Mouse (Mus musculus): Measurements from ENCODE around the gene Eid2. TPM values are rescaled to one million over a fixed set of nuclear protein-coding genes. Genes with fewer than 3 reads are reported as not detected.
A peak's percentile ranks its signal among the peaks of the same experiment; 100 is the strongest.

The Eid2 gene
- polyA plus RNA-seq, 1 experiment from 2014 or later = 4.8 TPM

DNA sequence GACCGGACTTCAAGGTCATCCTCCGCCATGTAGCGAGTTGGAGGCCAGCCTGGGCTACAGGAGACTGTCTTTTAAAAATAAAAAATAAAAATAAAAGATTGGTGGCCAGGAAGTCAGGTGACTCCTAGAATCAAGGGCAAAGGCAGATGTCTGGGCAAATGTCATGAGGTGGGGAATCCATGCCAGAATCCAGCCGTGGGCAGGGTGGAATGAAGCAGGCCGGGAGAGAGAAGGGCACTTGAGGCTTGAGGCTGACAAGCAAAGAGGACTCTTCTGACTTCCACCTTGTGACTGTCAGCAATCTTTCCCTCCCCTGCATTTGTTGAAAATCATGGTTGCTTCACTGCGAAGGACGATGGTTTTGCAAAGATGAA, 10.6 kb downstream of the Eid2 start:
- H3K4me1 ChIP-seq (replicated peaks; ENCODE audit: control insufficient read depth, insufficient read depth) = 0 out of 2 replicates have a peak, but pooled peaks cover 2% of the 10 kb centered on the region
- H3K9me3 ChIP-seq (ENCODE audit: control insufficient read depth, low read length) = no peaks in the 10 kb centered on the region
- H3K27me3 ChIP-seq (ENCODE audit: control insufficient read depth, insufficient read depth, low read length) = no peaks in the 10 kb centered on the region
- peak overlapping the region; percentile 93 for H3K4me2 ChIP-seq (replicated peaks; ENCODE audit: low read depth)
- H3K4me3 ChIP-seq (ENCODE audit: low read depth, low read length) = peak overlapping the region; percentile 68
- H3K27ac ChIP-seq (replicated peaks) = peak overlapping the region; percentile 84; the same call in 1 of the 2 replicates
- WGBS = 80% methylated on average over 7 of the region's 7 CpGs
- ATAC-seq (ENCODE audit: low FRiP score, low TSS enrichment) = no peak
- H3K36me3 ChIP-seq (ENCODE audit: control insufficient read depth, insufficient read depth, low read length) = no peaks in the 10 kb centered on the region
- TF ChIP-seq EP300 (optimal IDR thresholded peaks at IDR 0.05) (no peak), CTCF (IDR thresholded peaks at IDR 0.05; ENCODE audit: low read depth) (no peak)
- no peak for DNase-seq (ENCODE audit: low spot score)
- peak overlapping the region; percentile 82 for H3K9ac ChIP-seq (ENCODE audit: low read length)

GRCm38 (mm10) chr7:28280630-28281029, 12.9 kb downstream of the Eid2 start:
- Histone ChIP-seq H3K4me2 (replicated peaks; ENCODE audit: low read depth) (no peak overlapping the region), H3K36me3 (ENCODE audit: control insufficient read depth, insufficient read depth, low read length) (no peaks in the 10 kb centered on the region), H3K9me3 (ENCODE audit: control insufficient read depth, low read length) (no peaks in the 10 kb centered on the region), H3K27ac (replicated peaks) (no peak overlapping the region), H3K9ac (ENCODE audit: low read length) (no peak overlapping the region), H3K27me3 (ENCODE audit: control insufficient read depth, insufficient read depth, low read length) (no peaks in the 10 kb centered on the region), H3K4me3 (ENCODE audit: low read depth, low read length) (no peak overlapping the region), H3K4me1 (replicated peaks; ENCODE audit: control insufficient read depth, insufficient read depth) (0 out of 2 replicates have a peak, but pooled peaks cover 2% of the 10 kb centered on the region)
- 68% methylated on average over 7 of the region's 7 CpGs for WGBS
- DNase-seq (ENCODE audit: low spot score) (no peak), ATAC-seq (ENCODE audit: low FRiP score, low TSS enrichment) (no peak)
- TF ChIP-seq CTCF (IDR thresholded peaks at IDR 0.05; ENCODE audit: low read depth) (no peak), EP300 (optimal IDR thresholded peaks at IDR 0.05) (no peak)

DNA sequence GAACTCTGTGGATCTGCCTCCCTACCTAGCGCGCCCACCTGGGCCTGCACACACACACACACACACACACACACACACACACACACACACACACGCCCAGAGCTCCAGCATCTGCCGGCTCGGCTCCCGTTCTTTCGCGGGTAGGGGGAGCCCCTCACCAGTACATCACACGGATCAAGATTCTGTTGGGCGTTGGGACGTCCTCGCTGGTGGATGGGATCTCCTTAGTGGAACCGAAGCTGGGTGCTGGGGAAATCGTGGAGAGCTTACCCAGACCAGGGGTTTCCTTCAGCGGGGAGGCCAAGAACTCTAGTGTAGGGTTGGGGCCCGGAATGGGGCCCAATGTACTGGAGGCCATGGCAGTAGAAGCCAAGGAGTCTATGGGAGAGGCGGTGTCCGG, 22.5 kb downstream of the Eid2 start:
- H3K9ac ChIP-seq (ENCODE audit: low read length) = peak overlapping the region; percentile 50; the same call in 1 of the 2 replicates
- no peak for DNase-seq (ENCODE audit: low spot score)
- peak; percentile 22; the same call in 1 of the 2 replicates for ATAC-seq (ENCODE audit: low FRiP score, low TSS enrichment)

GRCm38 (mm10) chr7:28290638-28291590, 23.2 kb downstream of the Eid2 start, which contains the start of gene Selenov:
Selenov (minus strand) TSS chr7:28291186.
- Histone ChIP-seq H3K36me3 (ENCODE audit: control insufficient read depth, insufficient read depth, low read length) (no peaks in the 10 kb centered on the region), H3K4me2 (replicated peaks; ENCODE audit: low read depth) (peak within 1 kb of the TSS; percentile 58), H3K4me1 (replicated peaks; ENCODE audit: control insufficient read depth, insufficient read depth) (peaks cover 3% of the 10 kb centered on the region; the same call in 1 of the 2 replicates), H3K9me3 (ENCODE audit: control insufficient read depth, low read length) (no peaks in the 10 kb centered on the region), H3K27me3 (ENCODE audit: control insufficient read depth, insufficient read depth, low read length) (peaks cover 2% of the 10 kb centered on the region; the same call in 1 of the 2 replicates), H3K9ac (ENCODE audit: low read length) (peak within 1 kb of the TSS; percentile 50), H3K4me3 (ENCODE audit: low read depth, low read length) (peak within 1 kb of the TSS; percentile 30), H3K27ac (replicated peaks) (no peak within 1 kb of the TSS)
- ATAC-seq (ENCODE audit: low FRiP score, low TSS enrichment) = peak; percentile 53
- 2% methylated on average over 47 of the region's 52 CpGs for WGBS
- DNase-seq (ENCODE audit: low spot score) = peak; percentile 51
- TF ChIP-seq CTCF (IDR thresholded peaks at IDR 0.05; ENCODE audit: low read depth) (peak; percentile 45), EP300 (optimal IDR thresholded peaks at IDR 0.05) (no peak)

More for the DNA sequence above, 22.5 kb downstream of the Eid2 start:
- peak; percentile 40 for TF ChIP-seq CTCF (IDR thresholded peaks at IDR 0.05; ENCODE audit: low read depth)
- no peak for TF ChIP-seq EP300 (optimal IDR thresholded peaks at IDR 0.05)
- H3K36me3 ChIP-seq (ENCODE audit: control insufficient read depth, insufficient read depth, low read length) = no peaks in the 10 kb centered on the region
- H3K4me1 ChIP-seq (replicated peaks; ENCODE audit: control insufficient read depth, insufficient read depth) = peaks cover 3% of the 10 kb centered on the region; the same call in 1 of the 2 replicates
- peak overlapping the region; percentile 30 for H3K4me3 ChIP-seq (ENCODE audit: low read depth, low read length)
- peak overlapping the region; percentile 58 for H3K4me2 ChIP-seq (replicated peaks; ENCODE audit: low read depth)
- no peak overlapping the region for H3K27ac ChIP-seq (replicated peaks)
- peaks cover 2% of the 10 kb centered on the region; the same call in 1 of the 2 replicates for H3K27me3 ChIP-seq (ENCODE audit: control insufficient read depth, insufficient read depth, low read length)
- 1% methylated on average over 15 of the region's 18 CpGs for WGBS
- no peaks in the 10 kb centered on the region for H3K9me3 ChIP-seq (ENCODE audit: control insufficient read depth, low read length)

GRCm38 (mm10) chr7:28294481-28294880, 26.8 kb downstream of the Eid2 start:
- TF ChIP-seq EP300 (optimal IDR thresholded peaks at IDR 0.05) (no peak), CTCF (IDR thresholded peaks at IDR 0.05; ENCODE audit: low read depth) (no peak)
- H3K4me1 ChIP-seq (replicated peaks; ENCODE audit: control insufficient read depth, insufficient read depth) = peaks cover 3% of the 10 kb centered on the region; the same call in 1 of the 2 replicates
- H3K9me3 ChIP-seq (ENCODE audit: control insufficient read depth, low read length) = no peaks in the 10 kb centered on the region
- DNase-seq (ENCODE audit: low spot score) (peak; percentile 76), ATAC-seq (ENCODE audit: low FRiP score, low TSS enrichment) (peak; percentile 60)
- 6% methylated on average over 48 of the region's 63 CpGs for WGBS
- H3K9ac ChIP-seq (ENCODE audit: low read length) = peak overlapping the region; percentile 27; the same call in 1 of the 2 replicates
- peak overlapping the region; percentile 40 for H3K4me3 ChIP-seq (ENCODE audit: low read depth, low read length)
- no peaks in the 10 kb centered on the region for H3K36me3 ChIP-seq (ENCODE audit: control insufficient read depth, insufficient read depth, low read length)
- peaks cover 2% of the 10 kb centered on the region; the same call in 1 of the 2 replicates for H3K27me3 ChIP-seq (ENCODE audit: control insufficient read depth, insufficient read depth, low read length)
- peak overlapping the region; percentile 69 for H3K4me2 ChIP-seq (replicated peaks; ENCODE audit: low read depth)
- no peak overlapping the region for H3K27ac ChIP-seq (replicated peaks)
